Mouse (Mus musculus) liver, adult 2 months (tissue): ENCODE results near the gene Hoxa13. TPM values are rescaled to one million over a fixed set of nuclear protein-coding genes. Genes with fewer than 3 reads are reported as not detected.

ENCODE experiments used
- DNase-seq: peaks from one replicate; pipeline ENCODE4 v3.0.0-alpha.2; 2011; ENCODE audit warnings: low read depth, low spot score; ENCODE audit errors: extremely low read depth
- H3K27ac ChIP-seq: fragments of 200-500 bp; replicated peaks from 2 replicates; pipeline ENCODE4 v1.5.1; 2012; ENCODE audit warnings: low read depth, mild to moderate bottlenecking, control low read depth, inconsistent platforms, low read length; ENCODE audit not compliant: insufficient read depth
- H3K27me3 ChIP-seq: fragments of 200-500 bp; 2 replicates; pipeline ENCODE4 v1.6.1; 2012; ENCODE audit warnings: mild to moderate bottlenecking, moderate library complexity, low read length, inconsistent platforms; ENCODE audit not compliant: control insufficient read depth, insufficient read depth
- H3K36me3 ChIP-seq: fragments of 200-500 bp; 2 replicates; pipeline ENCODE4 v1.6.1; 2012; ENCODE audit warnings: low read length, inconsistent platforms; ENCODE audit not compliant: control insufficient read depth, insufficient read depth
- H3K4me1 ChIP-seq: fragments of 200-500 bp; 2 replicates; pipeline ENCODE4 v1.6.1; 2011; ENCODE audit warnings: low read length; ENCODE audit not compliant: control insufficient read depth, insufficient read depth
- H3K4me3 ChIP-seq: fragments of 200-500 bp; 2 replicates; pipeline ENCODE4 v1.5.1; 2011; ENCODE audit warnings: low read depth, mild to moderate bottlenecking, control low read depth, low read length, moderate library complexity; ENCODE audit not compliant: insufficient read depth
- H3K79me2 ChIP-seq: fragments of 200-500 bp; 2 replicates; pipeline ENCODE4 v1.6.1; 2012; ENCODE audit warnings: inconsistent platforms, mild to moderate bottlenecking, low read length, moderate library complexity; ENCODE audit not compliant: control insufficient read depth, insufficient read depth
- H3K9ac ChIP-seq: fragments of 200-500 bp; 2 replicates; pipeline ENCODE4 v1.6.1; 2012; ENCODE audit warnings: low read depth, mild to moderate bottlenecking, control low read depth, inconsistent platforms, low read length
- CTCF ChIP-seq: fragments of 200-500 bp; IDR thresholded peaks from 2 replicates; pipeline ENCODE4 v1.5.1; 2011; ENCODE audit warnings: low read depth, low read length, control low read depth
- POLR2A ChIP-seq: fragments of 200-500 bp; IDR thresholded peaks from 2 replicates; pipeline ENCODE4 v1.6.1; 2011; ENCODE audit warnings: low read length, control low read depth; ENCODE audit not compliant: insufficient read depth; ENCODE audit errors: extremely low read depth
- WGBS: fragments of 180-500 bp; shearing (Covaris S2); methylation state at CpG from one replicate; pipeline ENCODE4 v1.1.7; 2018; 5-methylcytosine and 5-hydroxymethylcytosine counted together
- polyA plus RNA-seq: library from polyadenylated mRNA; depleted of rRNA; stranded (reverse); fragments of >200 nt; gene quantifications from 2 replicates; pipeline ENCODE4 v1.2.3, GENCODE M21; 2012
- total RNA-seq: library from RNA; depleted of rRNA; stranded (reverse); fragments of >200 nt; gene quantifications from 2 replicates; pipeline ENCODE4 v1.2.3, GENCODE M21; 2014

Gene Hoxa13
- total and polyA plus RNA-seq, 2 experiments = not detected

- no peak overlapping the region for H3K4me3 ChIP-seq
- no peaks in the 10 kb centered on the region for H3K79me2 ChIP-seq
- no peak overlapping the region for H3K9ac ChIP-seq
- TF ChIP-seq POLR2A (no peak), CTCF (no peak)
- H3K36me3 ChIP-seq = no peaks in the 10 kb centered on the region
- no peaks in the 10 kb centered on the region for H3K4me1 ChIP-seq
- 3% methylated on average over 26 of the region's 26 CpGs for WGBS
- peaks cover 62% of the 10 kb centered on the region for H3K27me3 ChIP-seq
- no peak for DNase-seq
- H3K27ac ChIP-seq = no peak overlapping the region
Measured at GRCm38 (mm10) chr6:52246403-52246803, 14.3 kb downstream of the Hoxa13 start.

- WGBS = 6% methylated on average over 20 of the region's 20 CpGs
- Histone ChIP-seq H3K79me2 (no peaks in the 10 kb centered on the region), H3K27ac (no peak within 1 kb of the TSS), H3K4me3 (no peak within 1 kb of the TSS), H3K4me1 (no peaks in the 10 kb centered on the region), H3K27me3 (peaks cover 66% of the 10 kb centered on the region), H3K36me3 (no peaks in the 10 kb centered on the region), H3K9ac (no peak within 1 kb of the TSS)
- no peak for DNase-seq
- TF ChIP-seq CTCF = no peak
- no peak for TF ChIP-seq POLR2A
Measured at GRCm38 (mm10) chr6:52245757-52246142, 14.9 kb downstream of the Hoxa13 start, which contains the start of gene Hoxa11. TSS of gene Hoxa11 (minus strand) at chr6:52245810.

GRCm38 (mm10) chr6:52245040-52245756, 15.5 kb downstream of the Hoxa13 start:
- no peak overlapping the region for H3K4me3 ChIP-seq
- no peak for TF ChIP-seq CTCF
- no peak for TF ChIP-seq POLR2A
- H3K79me2 ChIP-seq = no peaks in the 10 kb centered on the region
- H3K4me1 ChIP-seq = no peaks in the 10 kb centered on the region
- DNase-seq = no peak
- no peak overlapping the region for H3K27ac ChIP-seq
- no peaks in the 10 kb centered on the region for H3K36me3 ChIP-seq
- WGBS = 5% methylated on average over 71 of the region's 71 CpGs
- H3K9ac ChIP-seq = no peak overlapping the region
- peaks cover 69% of the 10 kb centered on the region for H3K27me3 ChIP-seq

GRCm38 (mm10) chr6:52244471-52245039, 16.1 kb downstream of the Hoxa13 start:
- DNase-seq = no peak
- no peak overlapping the region for H3K9ac ChIP-seq
- no peaks in the 10 kb centered on the region for H3K4me1 ChIP-seq
- no peak overlapping the region for H3K4me3 ChIP-seq
- no peaks in the 10 kb centered on the region for H3K36me3 ChIP-seq
- H3K79me2 ChIP-seq = no peaks in the 10 kb centered on the region
- 8% methylated on average over 23 of the region's 23 CpGs for whole genome bisulfite sequencing
- H3K27ac ChIP-seq = no peak overlapping the region
- peaks cover 69% of the 10 kb centered on the region for H3K27me3 ChIP-seq
- no peak for TF ChIP-seq CTCF
- TF ChIP-seq POLR2A = no peak

- H3K36me3 ChIP-seq = no peaks in the 10 kb centered on the region
- no peak overlapping the region for H3K4me3 ChIP-seq
- no peak for DNase-seq
- H3K4me1 ChIP-seq = no peaks in the 10 kb centered on the region
- no peak overlapping the region for H3K27ac ChIP-seq
- H3K79me2 ChIP-seq = no peaks in the 10 kb centered on the region
- 8% methylated on average over 12 of the region's 12 CpGs for WGBS
- H3K9ac ChIP-seq = no peak overlapping the region
- peaks cover 67% of the 10 kb centered on the region for H3K27me3 ChIP-seq
- no peak for TF ChIP-seq POLR2A
- TF ChIP-seq CTCF = no peak
Measured at GRCm38 (mm10) chr6:52243681-52244121, 17.0 kb downstream of the Hoxa13 start.

GRCm38 (mm10) chr6:52242801-52243332, 17.8 kb downstream of the Hoxa13 start:
- 12% methylated on average over 4 of the region's 4 CpGs for WGBS
- H3K79me2 ChIP-seq = no peaks in the 10 kb centered on the region
- DNase-seq = no peak
- no peaks in the 10 kb centered on the region for H3K36me3 ChIP-seq
- no peak overlapping the region for H3K27ac ChIP-seq
- no peak overlapping the region for H3K9ac ChIP-seq
- TF ChIP-seq CTCF (no peak), POLR2A (no peak)
- no peaks in the 10 kb centered on the region for H3K4me1 ChIP-seq
- peaks cover 63% of the 10 kb centered on the region for H3K27me3 ChIP-seq
- H3K4me3 ChIP-seq = no peak overlapping the region
